ENCODE assay signal across 9 mouse cellular contexts in the genomic region with DNA sequence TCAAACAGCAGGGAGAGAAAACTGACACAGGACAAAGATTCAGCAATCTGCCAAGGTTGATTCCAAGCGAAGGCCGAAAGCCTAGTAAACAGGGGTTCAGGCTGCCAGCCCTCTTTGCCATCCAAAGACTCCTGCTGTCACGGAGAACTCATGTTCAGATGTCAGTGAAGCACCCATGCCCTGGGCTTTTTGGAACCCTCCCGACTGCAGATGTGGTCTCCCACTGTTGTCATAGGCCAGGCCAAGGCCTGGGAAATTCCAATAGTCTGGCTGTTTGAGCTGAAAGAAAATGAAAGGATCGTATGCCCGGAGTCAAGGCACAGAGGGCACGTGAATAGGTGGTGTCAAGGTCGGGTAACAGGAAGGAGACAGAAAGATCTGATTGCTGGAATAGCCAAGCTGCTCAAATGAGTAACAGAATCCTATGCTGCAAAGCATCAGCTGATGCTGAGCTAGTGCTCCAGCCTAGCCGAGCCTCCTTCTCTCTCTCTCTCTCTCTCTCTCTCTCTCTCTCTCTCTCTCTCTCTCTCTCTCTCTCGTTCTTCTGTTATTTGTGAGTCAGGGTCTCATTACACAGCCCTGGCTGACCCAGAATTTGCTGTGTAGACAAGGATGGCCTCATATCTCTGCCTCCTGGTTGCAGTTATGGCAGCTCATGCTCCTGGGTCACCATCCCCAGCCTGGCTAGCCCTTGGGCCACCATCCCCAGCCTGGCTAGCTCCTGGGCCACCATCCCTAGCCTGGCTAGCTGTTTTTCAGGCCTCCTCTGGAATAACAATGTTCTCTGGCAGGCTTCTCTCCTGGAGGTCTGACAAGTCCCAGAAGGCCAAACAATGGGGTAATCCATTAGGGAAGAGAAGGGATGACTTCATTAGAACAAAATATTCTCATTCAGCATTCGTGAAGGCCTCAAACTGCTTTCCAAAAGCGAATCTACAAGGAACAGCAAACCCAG. TPM values are rescaled to one million over a fixed set of nuclear protein-coding genes. Genes with fewer than 3 reads are reported as not detected.
DNase-seq lines count a peak whose midpoint lies in the region; TF ChIP-seq lines count a peak whose summit lies in the region.
"Had no signal": no experiment of that assay in that cellular context is flagged by ENCODE, and none has a peak within 500 bp of the region (broad histone marks: within the 10 kb centered on the region; RNA-seq: fewer than 3 reads in every experiment).

No protein-coding gene starts in this region.

- WGBS in small intestine, adult 2 months: 52% methylated on average over 12 of the region's 12 CpGs

- H3K36me3 ChIP-seq in small intestine, adult 2 months (ENCODE audit: control insufficient read depth, insufficient read depth, low read length): no peaks in the 10 kb centered on the region
- H3K36me3 ChIP-seq: neural tube, embryonic 13.5 days had no signal

- no peak for TF ChIP-seq CTCF in small intestine, adult 2 months (IDR thresholded peaks at IDR 0.05; ENCODE audit: extremely low read depth, insufficient read length, insufficient replicate concordance, low read depth, low read length)

- peak overlapping the region; percentile 53 for H3K27ac ChIP-seq in small intestine, adult 2 months (ENCODE audit: insufficient read depth, low read depth, low read length)
- H3K27ac ChIP-seq: neural tube, embryonic 13.5 days had no signal

- TF ChIP-seq POLR2A in small intestine, adult 2 months (IDR thresholded peaks at IDR 0.05; ENCODE audit: low read depth, low read length): no peak

- peaks cover 17% of the 10 kb centered on the region for H3K4me1 ChIP-seq in small intestine, adult 2 months (ENCODE audit: control insufficient read depth, insufficient read depth, insufficient read length, low read length)
- H3K4me1 ChIP-seq: neural tube, embryonic 13.5 days had no signal

- peak; percentile 35 for DNase-seq in cerebellum, adult 9-11 months
- DNase-seq in cerebellum, adult 8-10 months: no peak
- peak; percentile 64 for DNase-seq in right cerebral cortex, adult 18-20 months
- no peak for DNase-seq in right cerebral cortex, postnatal 4 days
- DNase-seq in heart, adult 9 months (ENCODE audit: low spot score in 2 of 2): peak; percentile 64 to 72
- no peak for DNase-seq in c-Kit-positive CD71-positive TER-119-positive erythroid progenitor cells, embryonic 14.5 days (ENCODE audit: low spot score)
- no peak for DNase-seq in B cell, adult 2 months

- H3K27me3 ChIP-seq in small intestine, adult 2 months (ENCODE audit: control insufficient read depth, insufficient read depth, low read length): no peaks in the 10 kb centered on the region
- H3K27me3 ChIP-seq: neural tube, embryonic 13.5 days had no signal

- H3K4me3 ChIP-seq in small intestine, adult 2 months (ENCODE audit: low read depth, low read length): no peak overlapping the region
- H3K4me3 ChIP-seq: neural tube, embryonic 13.5 days had no signal

RNA-seq across cellular contexts. Expression of a gene that starts 9.1 kb away (rescaled TPM):
- 16.2 and 27.3 TPM in 2 replicates for polyA plus RNA-seq in small intestine, adult 2 months (2012; rRNA removed)

RNA-seq across cellular contexts. Expression of a gene that starts 26.0 kb away (rescaled TPM):
- polyA plus RNA-seq in small intestine, adult 2 months (2012; rRNA removed): 4.9 and 8.6 TPM in 2 replicates

Comparison
In these comparisons a context has a peak if more than half of its experiments do, and no peak if none do; other contexts are left out.
1. DNase-seq: peak in cerebellum, adult 9-11 months (single experiment), right cerebral cortex, adult 18-20 months (single experiment) and heart, adult 9 months (2 of 2); none in cerebellum, adult 8-10 months (single experiment), right cerebral cortex, postnatal 4 days (single experiment), c-Kit-positive CD71-positive TER-119-positive erythroid progenitor cells, embryonic 14.5 days (single experiment) and B cell, adult 2 months (0 of 2).